Mouse (Mus musculus): Measurements from ENCODE around the gene Zfp882. TPM values are rescaled to one million over a fixed set of nuclear protein-coding genes. Genes with fewer than 3 reads are reported as not detected.
A peak's percentile ranks its signal among the peaks of the same experiment; 100 is the strongest.
"Not testable (repeated sequence)": the region's sequence is repeated elsewhere in the genome, so short reads cannot be mapped to it uniquely, and the experiment has no call there.

Zfp882 gene
- polyA plus RNA-seq, 1 experiment from 2014 or later, result 9.7 TPM

- ATAC-seq (replicated peaks; ENCODE audit: low FRiP score) (no peak), DNase-seq (ENCODE audit: low spot score) (no peak)
- H3K36me3 ChIP-seq (ENCODE audit: control insufficient read depth, insufficient read depth, low read length), result no peaks in the 10 kb centered on the region
- peaks cover 2% of the 10 kb centered on the region; the same call in 1 of the 2 replicates for H3K4me1 ChIP-seq (replicated peaks; ENCODE audit: control insufficient read depth, insufficient read depth, low read length)
- H3K27ac ChIP-seq (ENCODE audit: low read depth, low read length), result no peak overlapping the region
- H3K9ac ChIP-seq (ENCODE audit: low read length), result no peak overlapping the region
- no peak overlapping the region for H3K4me2 ChIP-seq (ENCODE audit: low read depth, low read length, severe bottlenecking)
- 92% methylated on average over 5 of the region's 5 CpGs for WGBS
- no peak overlapping the region for H3K4me3 ChIP-seq (ENCODE audit: low read depth, low read length)
- no peaks in the 10 kb centered on the region for H3K9me3 ChIP-seq (ENCODE audit: control insufficient read depth, low read length)
- H3K27me3 ChIP-seq (ENCODE audit: control insufficient read depth, insufficient read depth, low read length), result no peaks in the 10 kb centered on the region; the same call in 1 of the 2 replicates
These were observed 40.2 kb downstream of the Zfp882 start for GRCm38 (mm10) chr8:71948624-71949023.

DNA sequence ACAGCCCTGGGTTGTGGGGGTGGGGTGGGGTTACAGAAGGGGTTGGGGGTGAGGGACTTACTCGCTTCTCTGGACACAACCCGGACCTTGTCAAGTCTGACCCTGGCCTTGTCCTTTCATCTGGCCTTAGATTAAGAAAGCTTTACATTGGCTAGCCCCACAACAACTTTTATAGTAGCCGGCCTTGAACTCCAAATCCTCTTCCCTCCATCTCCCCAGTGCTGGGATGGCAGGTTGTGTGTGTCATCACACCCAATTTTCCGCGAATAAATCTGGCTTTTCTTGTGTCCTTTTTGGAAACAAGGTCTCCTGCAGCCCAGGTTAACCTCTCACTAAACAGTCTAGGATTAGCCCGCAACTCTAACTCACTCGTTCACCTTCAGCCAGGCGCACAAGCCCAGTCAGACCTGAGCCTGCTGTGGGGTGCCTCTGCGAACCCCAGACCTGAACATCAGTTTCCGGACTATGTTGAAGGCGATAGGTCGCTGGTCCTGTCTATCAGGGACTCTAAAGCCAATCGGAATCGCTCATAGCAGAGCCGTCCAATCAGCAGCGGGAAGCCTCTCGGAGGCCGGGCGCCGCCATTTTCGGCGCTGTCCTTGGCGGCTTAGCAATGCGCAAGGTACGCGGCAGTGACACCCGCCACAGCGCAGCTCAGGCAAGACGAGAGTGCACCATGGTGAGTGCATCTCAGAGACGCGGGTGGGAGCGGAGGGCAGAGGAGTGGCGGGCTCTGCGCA is 42.2 kb downstream of the Zfp882 start, which contains the start of gene Zfp961:
Zfp961 (plus strand) TSS at position 557 of the 740 bp plus-strand sequence.
- no peaks in the 10 kb centered on the region for H3K27me3 ChIP-seq (ENCODE audit: control insufficient read depth, insufficient read depth, low read length)
- ATAC-seq (replicated peaks; ENCODE audit: low FRiP score), result peak; percentile 100
- 5% methylated on average over 34 of the region's 34 CpGs for WGBS

GRCm38 (mm10) chr8:71951436-71952161 is 43.2 kb downstream of the Zfp882 start:
- peaks cover 2% of the 10 kb centered on the region; the same call in 1 of the 2 replicates for H3K4me1 ChIP-seq (replicated peaks; ENCODE audit: control insufficient read depth, insufficient read depth, low read length)
- H3K36me3 ChIP-seq (ENCODE audit: control insufficient read depth, insufficient read depth, low read length), result no peaks in the 10 kb centered on the region; the same call in 1 of the 2 replicates
- no peak overlapping the region for H3K27ac ChIP-seq (ENCODE audit: low read depth, low read length)
- ATAC-seq (replicated peaks; ENCODE audit: low FRiP score) (no peak), DNase-seq (ENCODE audit: low spot score) (no peak)
- peak overlapping the region; percentile 86 for H3K9ac ChIP-seq (ENCODE audit: low read length)
- peak overlapping the region; percentile 70 for H3K4me2 ChIP-seq (ENCODE audit: low read depth, low read length, severe bottlenecking)
- no peaks in the 10 kb centered on the region for H3K27me3 ChIP-seq (ENCODE audit: control insufficient read depth, insufficient read depth, low read length)
- 39% methylated on average over 13 of the region's 14 CpGs for WGBS
- peaks cover 4% of the 10 kb centered on the region; the same call in 1 of the 2 replicates for H3K9me3 ChIP-seq (ENCODE audit: control insufficient read depth, low read length)
- H3K4me3 ChIP-seq (ENCODE audit: low read depth, low read length), result peak overlapping the region; percentile 77

More for the DNA sequence above, 42.2 kb downstream of the Zfp882 start, which contains the start of gene Zfp961:
- Histone ChIP-seq H3K9ac (ENCODE audit: low read length) (peak within 1 kb of the TSS; percentile 86), H3K4me1 (replicated peaks; ENCODE audit: control insufficient read depth, insufficient read depth, low read length) (peaks cover 2% of the 10 kb centered on the region; the same call in 1 of the 2 replicates), H3K27ac (ENCODE audit: low read depth, low read length) (peak within 1 kb of the TSS; percentile 57; the same call in 1 of the 2 replicates), H3K36me3 (ENCODE audit: control insufficient read depth, insufficient read depth, low read length) (no peaks in the 10 kb centered on the region; the same call in 1 of the 2 replicates), H3K4me3 (ENCODE audit: low read depth, low read length) (peak within 1 kb of the TSS; percentile 77), H3K9me3 (ENCODE audit: control insufficient read depth, low read length) (peaks cover 4% of the 10 kb centered on the region; the same call in 1 of the 2 replicates), H3K4me2 (ENCODE audit: low read depth, low read length, severe bottlenecking) (peak within 1 kb of the TSS; percentile 70)
- DNase-seq (ENCODE audit: low spot score), result peak; percentile 95

GRCm38 (mm10) chr8:71952489-71952888 is 44.1 kb downstream of the Zfp882 start:
- no peaks in the 10 kb centered on the region for H3K27me3 ChIP-seq (ENCODE audit: control insufficient read depth, insufficient read depth, low read length)
- H3K9me3 ChIP-seq (ENCODE audit: control insufficient read depth, low read length), result peaks cover 4% of the 10 kb centered on the region; the same call in 1 of the 2 replicates
- no peak for DNase-seq (ENCODE audit: low spot score)
- H3K4me3 ChIP-seq (ENCODE audit: low read depth, low read length), result no peak overlapping the region
- peaks cover 2% of the 10 kb centered on the region; the same call in 1 of the 2 replicates for H3K4me1 ChIP-seq (replicated peaks; ENCODE audit: control insufficient read depth, insufficient read depth, low read length)
- no peak overlapping the region for H3K27ac ChIP-seq (ENCODE audit: low read depth, low read length)
- no peak overlapping the region for H3K4me2 ChIP-seq (ENCODE audit: low read depth, low read length, severe bottlenecking)
- no peak for ATAC-seq (replicated peaks; ENCODE audit: low FRiP score)
- no peaks in the 10 kb centered on the region; the same call in 1 of the 2 replicates for H3K36me3 ChIP-seq (ENCODE audit: control insufficient read depth, insufficient read depth, low read length)
- no peak overlapping the region for H3K9ac ChIP-seq (ENCODE audit: low read length)
- 100% methylated on average over 1 of the region's 1 CpGs for WGBS

DNA sequence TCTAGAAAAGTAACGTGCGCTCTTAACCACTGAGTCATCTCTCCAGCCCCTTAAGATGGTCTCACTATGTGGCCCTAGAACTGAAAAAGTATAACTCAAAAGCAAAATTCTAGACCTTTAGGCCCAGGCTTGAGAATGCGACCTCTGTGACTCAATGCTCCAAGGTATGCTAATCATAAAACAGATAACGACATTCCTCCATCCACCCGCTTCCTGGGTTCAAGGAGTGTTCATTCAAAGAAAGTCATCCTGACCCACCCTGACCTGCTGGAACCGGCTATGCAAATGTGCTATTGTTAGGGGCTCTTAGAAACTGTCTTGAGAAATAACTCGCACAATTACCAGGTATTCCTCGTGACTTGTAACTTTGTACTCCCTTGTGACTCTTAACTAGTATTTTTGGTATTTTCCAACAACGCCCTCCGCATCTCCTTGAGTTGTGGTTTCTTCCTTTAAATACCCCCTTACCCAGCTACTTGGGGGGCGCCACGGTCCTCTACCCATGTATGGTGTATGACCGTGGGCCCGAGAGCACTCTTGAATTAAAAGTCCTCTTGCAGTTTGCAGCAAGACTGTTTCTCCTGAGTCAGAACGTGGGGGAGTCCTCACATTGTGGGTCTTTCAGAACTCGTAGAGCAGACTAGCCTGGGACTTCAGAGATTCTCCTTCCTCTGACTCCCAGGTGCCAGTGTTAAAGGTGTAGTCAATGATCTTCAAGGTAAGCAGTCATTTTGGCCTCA is 44.7 kb downstream of the Zfp882 start:
- not testable (repeated sequence) for H3K4me2 ChIP-seq (ENCODE audit: low read depth, low read length, severe bottlenecking); ATAC-seq (replicated peaks; ENCODE audit: low FRiP score); H3K4me3 ChIP-seq (ENCODE audit: low read depth, low read length); H3K36me3 ChIP-seq (ENCODE audit: control insufficient read depth, insufficient read depth, low read length); H3K9me3 ChIP-seq (ENCODE audit: control insufficient read depth, low read length); H3K4me1 ChIP-seq (replicated peaks; ENCODE audit: control insufficient read depth, insufficient read depth, low read length); DNase-seq (ENCODE audit: low spot score); H3K9ac ChIP-seq (ENCODE audit: low read length); H3K27me3 ChIP-seq (ENCODE audit: control insufficient read depth, insufficient read depth, low read length); H3K27ac ChIP-seq (ENCODE audit: low read depth, low read length)
- 96% methylated on average over 16 of the region's 16 CpGs for WGBS

- H3K27me3 ChIP-seq (ENCODE audit: control insufficient read depth, insufficient read depth, low read length), result no peaks in the 10 kb centered on the region
- H3K4me2 ChIP-seq (ENCODE audit: low read depth, low read length, severe bottlenecking), result no peak overlapping the region
- no peak for DNase-seq (ENCODE audit: low spot score)
- H3K9me3 ChIP-seq (ENCODE audit: control insufficient read depth, low read length), result peaks cover 4% of the 10 kb centered on the region; the same call in 1 of the 2 replicates
- ATAC-seq (replicated peaks; ENCODE audit: low FRiP score), result no peak
- H3K4me1 ChIP-seq (replicated peaks; ENCODE audit: control insufficient read depth, insufficient read depth, low read length), result peaks cover 2% of the 10 kb centered on the region; the same call in 1 of the 2 replicates
- H3K9ac ChIP-seq (ENCODE audit: low read length), result no peak overlapping the region
- H3K27ac ChIP-seq (ENCODE audit: low read depth, low read length), result no peak overlapping the region
- no peak overlapping the region for H3K4me3 ChIP-seq (ENCODE audit: low read depth, low read length)
- WGBS, result 98% methylated on average over 9 of the region's 9 CpGs
- no peaks in the 10 kb centered on the region; the same call in 1 of the 2 replicates for H3K36me3 ChIP-seq (ENCODE audit: control insufficient read depth, insufficient read depth, low read length)
These were observed 46.3 kb downstream of the Zfp882 start for GRCm38 (mm10) chr8:71954666-71955065.

- DNase-seq (ENCODE audit: low spot score), result no peak
- H3K36me3 ChIP-seq (ENCODE audit: control insufficient read depth, insufficient read depth, low read length), result peaks cover 1% of the 10 kb centered on the region; the same call in 1 of the 2 replicates
These were observed 52.1 kb downstream of the Zfp882 start for GRCm38 (mm10) chr8:71960483-71960882.

DNA sequence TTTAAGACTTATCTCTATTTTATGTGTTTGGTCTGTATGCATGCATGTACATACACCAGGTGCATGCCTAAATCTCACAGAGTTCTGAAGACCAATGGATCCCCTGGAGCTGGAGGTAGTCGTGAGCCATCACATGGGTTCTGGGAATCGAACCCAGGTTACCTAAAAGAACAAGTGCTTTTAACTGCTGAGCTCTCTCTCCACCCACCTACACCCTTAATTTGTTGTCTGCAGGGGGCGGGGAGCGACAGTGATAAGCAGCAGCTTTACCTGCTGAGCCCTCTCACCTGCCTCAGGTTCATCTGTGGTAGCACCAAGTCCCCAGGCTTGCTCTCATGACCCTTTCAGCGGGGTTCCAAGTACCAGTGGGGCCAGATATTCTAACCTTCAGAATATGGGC is 53.4 kb downstream of the Zfp882 start:
- Histone ChIP-seq H3K9me3 (ENCODE audit: control insufficient read depth, low read length) (peaks cover 2% of the 10 kb centered on the region; the same call in 1 of the 2 replicates), H3K4me3 (ENCODE audit: low read depth, low read length) (no peak overlapping the region), H3K9ac (ENCODE audit: low read length) (no peak overlapping the region), H3K27ac (ENCODE audit: low read depth, low read length) (no peak overlapping the region), H3K4me2 (ENCODE audit: low read depth, low read length, severe bottlenecking) (no peak overlapping the region), H3K36me3 (ENCODE audit: control insufficient read depth, insufficient read depth, low read length) (peaks cover 13% of the 10 kb centered on the region), H3K27me3 (ENCODE audit: control insufficient read depth, insufficient read depth, low read length) (no peaks in the 10 kb centered on the region), H3K4me1 (replicated peaks; ENCODE audit: control insufficient read depth, insufficient read depth, low read length) (no peaks in the 10 kb centered on the region)
- ATAC-seq (replicated peaks; ENCODE audit: low FRiP score) (no peak), DNase-seq (ENCODE audit: low spot score) (no peak)
- WGBS, result 89% methylated on average over 5 of the region's 5 CpGs

More at GRCm38 (mm10) chr8:71960483-71960882, 52.1 kb downstream of the Zfp882 start:
- H3K9me3 ChIP-seq (ENCODE audit: control insufficient read depth, low read length), result no peaks in the 10 kb centered on the region
- no peak overlapping the region for H3K27ac ChIP-seq (ENCODE audit: low read depth, low read length)
- no peaks in the 10 kb centered on the region for H3K27me3 ChIP-seq (ENCODE audit: control insufficient read depth, insufficient read depth, low read length)
- ATAC-seq (replicated peaks; ENCODE audit: low FRiP score), result no peak
- H3K4me3 ChIP-seq (ENCODE audit: low read depth, low read length), result no peak overlapping the region
- H3K9ac ChIP-seq (ENCODE audit: low read length), result no peak overlapping the region
- no peaks in the 10 kb centered on the region for H3K4me1 ChIP-seq (replicated peaks; ENCODE audit: control insufficient read depth, insufficient read depth, low read length)
- no peak overlapping the region for H3K4me2 ChIP-seq (ENCODE audit: low read depth, low read length, severe bottlenecking)

All from forebrain, embryonic 11.5 days (tissue).